Mouse (Mus musculus): Measurements from ENCODE around the gene Zscan2. TPM values are rescaled to one million over a fixed set of nuclear protein-coding genes. Genes with fewer than 3 reads are reported as not detected.

Zscan2 gene
- polyA plus RNA-seq, 1 experiment from 2014 or later: 2.4 TPM

GRCm38 (mm10) chr7:80882830-80883505, 22.2 kb downstream of the Zscan2 start:
- ATAC-seq (replicated peaks; ENCODE audit: low FRiP score, low TSS enrichment, low read depth): peak; percentile 67

GRCm38 (mm10) chr7:80885666-80886065, 24.9 kb downstream of the Zscan2 start:
- H3K27ac ChIP-seq (ENCODE audit: low read depth): no peak overlapping the region
- H3K36me3 ChIP-seq (ENCODE audit: control insufficient read depth, insufficient read depth, low read length): peaks cover 6% of the 10 kb centered on the region; the same call in 1 of the 2 replicates
- DNase-seq (ENCODE audit: low spot score) (no peak), ATAC-seq (replicated peaks; ENCODE audit: low FRiP score, low TSS enrichment, low read depth) (no peak)
- H3K4me1 ChIP-seq (replicated peaks; ENCODE audit: control insufficient read depth, insufficient read depth, low read length): peaks cover 7% of the 10 kb centered on the region; the same call in 1 of the 2 replicates
- no peak overlapping the region for H3K4me3 ChIP-seq (ENCODE audit: low read depth, low read length)
- 30% methylated on average over 1 of the region's 1 CpGs for WGBS
- H3K9me3 ChIP-seq (ENCODE audit: control insufficient read depth, low read length): no peaks in the 10 kb centered on the region
- no peak overlapping the region for H3K9ac ChIP-seq (ENCODE audit: low read length)
- H3K4me2 ChIP-seq (ENCODE audit: low read length): no peak overlapping the region
- H3K27me3 ChIP-seq (replicated peaks; ENCODE audit: control insufficient read depth, insufficient read depth, low read length): no peaks in the 10 kb centered on the region

More at GRCm38 (mm10) chr7:80882830-80883505, 22.2 kb downstream of the Zscan2 start:
- Histone ChIP-seq H3K36me3 (ENCODE audit: control insufficient read depth, insufficient read depth, low read length) (peaks cover 2% of the 10 kb centered on the region; the same call in 1 of the 2 replicates), H3K4me3 (ENCODE audit: low read depth, low read length) (0 out of 2 replicates have a peak overlapping the region, but pooled peaks have one; percentile 4), H3K4me2 (ENCODE audit: low read length) (peak overlapping the region; percentile 36), H3K4me1 (replicated peaks; ENCODE audit: control insufficient read depth, insufficient read depth, low read length) (no peaks in the 10 kb centered on the region), H3K9ac (ENCODE audit: low read length) (no peak overlapping the region), H3K27ac (ENCODE audit: low read depth) (no peak overlapping the region), H3K9me3 (ENCODE audit: control insufficient read depth, low read length) (no peaks in the 10 kb centered on the region), H3K27me3 (replicated peaks; ENCODE audit: control insufficient read depth, insufficient read depth, low read length) (no peaks in the 10 kb centered on the region)
- 19% methylated on average over 14 of the region's 14 CpGs for WGBS
- peak; percentile 65 for DNase-seq (ENCODE audit: low spot score)

GRCm38 (mm10) chr7:80888595-80888994, 27.9 kb downstream of the Zscan2 start:
- no peak overlapping the region for H3K4me3 ChIP-seq (ENCODE audit: low read depth, low read length)
- WGBS: 69% methylated on average over 7 of the region's 7 CpGs
- ATAC-seq (replicated peaks; ENCODE audit: low FRiP score, low TSS enrichment, low read depth) (peak; percentile 22; the same call in 1 of the 2 replicates), DNase-seq (ENCODE audit: low spot score) (no peak)
- H3K9me3 ChIP-seq (ENCODE audit: control insufficient read depth, low read length): no peaks in the 10 kb centered on the region
- no peak overlapping the region for H3K4me2 ChIP-seq (ENCODE audit: low read length)
- no peak overlapping the region for H3K9ac ChIP-seq (ENCODE audit: low read length)
- peak overlapping the region; percentile 43; the same call in 1 of the 2 replicates for H3K27ac ChIP-seq (ENCODE audit: low read depth)
- peaks cover 35% of the 10 kb centered on the region for H3K36me3 ChIP-seq (ENCODE audit: control insufficient read depth, insufficient read depth, low read length)
- peaks cover 7% of the 10 kb centered on the region; the same call in 1 of the 2 replicates for H3K4me1 ChIP-seq (replicated peaks; ENCODE audit: control insufficient read depth, insufficient read depth, low read length)
- no peaks in the 10 kb centered on the region for H3K27me3 ChIP-seq (replicated peaks; ENCODE audit: control insufficient read depth, insufficient read depth, low read length)

GRCm38 (mm10) chr7:80889021-80889511, 28.3 kb downstream of the Zscan2 start:
- no peak overlapping the region for H3K9ac ChIP-seq (ENCODE audit: low read length)
- no peaks in the 10 kb centered on the region for H3K9me3 ChIP-seq (ENCODE audit: control insufficient read depth, low read length)
- H3K27ac ChIP-seq (ENCODE audit: low read depth): peak overlapping the region; percentile 43
- no peak overlapping the region for H3K4me2 ChIP-seq (ENCODE audit: low read length)
- no peak overlapping the region for H3K4me3 ChIP-seq (ENCODE audit: low read depth, low read length)
- peak; percentile 75 for ATAC-seq (replicated peaks; ENCODE audit: low FRiP score, low TSS enrichment, low read depth)
- 40% methylated on average over 9 of the region's 9 CpGs for WGBS
- H3K36me3 ChIP-seq (ENCODE audit: control insufficient read depth, insufficient read depth, low read length): peaks cover 40% of the 10 kb centered on the region
- peak; percentile 77 for DNase-seq (ENCODE audit: low spot score)
- no peaks in the 10 kb centered on the region for H3K27me3 ChIP-seq (replicated peaks; ENCODE audit: control insufficient read depth, insufficient read depth, low read length)
- peaks cover 7% of the 10 kb centered on the region; the same call in 1 of the 2 replicates for H3K4me1 ChIP-seq (replicated peaks; ENCODE audit: control insufficient read depth, insufficient read depth, low read length)

GRCm38 (mm10) chr7:80889841-80890241, 29.1 kb downstream of the Zscan2 start:
- H3K4me3 ChIP-seq (ENCODE audit: low read depth, low read length): no peak overlapping the region
- H3K9ac ChIP-seq (ENCODE audit: low read length): no peak overlapping the region
- peaks cover 48% of the 10 kb centered on the region for H3K36me3 ChIP-seq (ENCODE audit: control insufficient read depth, insufficient read depth, low read length)
- DNase-seq (ENCODE audit: low spot score) (no peak), ATAC-seq (replicated peaks; ENCODE audit: low FRiP score, low TSS enrichment, low read depth) (no peak)
- peak overlapping the region; percentile 43; the same call in 1 of the 2 replicates for H3K27ac ChIP-seq (ENCODE audit: low read depth)
- no peak overlapping the region for H3K4me2 ChIP-seq (ENCODE audit: low read length)
- no peaks in the 10 kb centered on the region for H3K27me3 ChIP-seq (replicated peaks; ENCODE audit: control insufficient read depth, insufficient read depth, low read length)
- peaks cover 7% of the 10 kb centered on the region; the same call in 1 of the 2 replicates for H3K4me1 ChIP-seq (replicated peaks; ENCODE audit: control insufficient read depth, insufficient read depth, low read length)
- H3K9me3 ChIP-seq (ENCODE audit: control insufficient read depth, low read length): no peaks in the 10 kb centered on the region
- 73% methylated on average over 13 of the region's 13 CpGs for WGBS

GRCm38 (mm10) chr7:80893086-80893752, 32.5 kb downstream of the Zscan2 start:
- Histone ChIP-seq H3K36me3 (ENCODE audit: control insufficient read depth, insufficient read depth, low read length) (peaks cover 80% of the 10 kb centered on the region), H3K9ac (ENCODE audit: low read length) (no peak overlapping the region), H3K9me3 (ENCODE audit: control insufficient read depth, low read length) (no peaks in the 10 kb centered on the region), H3K4me2 (ENCODE audit: low read length) (no peak overlapping the region), H3K4me1 (replicated peaks; ENCODE audit: control insufficient read depth, insufficient read depth, low read length) (peaks cover 7% of the 10 kb centered on the region; the same call in 1 of the 2 replicates), H3K4me3 (ENCODE audit: low read depth, low read length) (no peak overlapping the region), H3K27ac (ENCODE audit: low read depth) (no peak overlapping the region), H3K27me3 (replicated peaks; ENCODE audit: control insufficient read depth, insufficient read depth, low read length) (no peaks in the 10 kb centered on the region)
- ATAC-seq (replicated peaks; ENCODE audit: low FRiP score, low TSS enrichment, low read depth): no peak
- WGBS: 89% methylated on average over 15 of the region's 15 CpGs
- no peak for DNase-seq (ENCODE audit: low spot score)

DNA sequence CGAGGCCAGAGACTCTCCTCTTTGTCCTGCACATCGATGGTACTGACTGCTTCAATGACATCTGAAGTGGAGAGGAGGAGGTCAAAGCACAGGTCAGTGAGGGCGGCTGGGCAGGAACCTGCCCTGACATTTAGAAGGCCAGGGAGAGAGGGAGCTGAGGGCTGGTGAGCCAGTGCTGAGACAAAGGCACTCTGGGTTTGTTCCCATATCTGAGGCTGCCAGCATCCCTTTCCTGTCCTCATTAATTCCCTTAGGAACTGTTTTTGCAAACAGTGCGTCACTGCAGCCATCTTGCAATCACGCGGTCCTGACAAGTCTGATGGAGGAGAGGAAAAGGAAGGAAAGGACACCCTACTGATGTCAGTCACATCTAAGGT, 33.0 kb downstream of the Zscan2 start:
- Histone ChIP-seq H3K4me2 (ENCODE audit: low read length) (no peak overlapping the region), H3K4me1 (replicated peaks; ENCODE audit: control insufficient read depth, insufficient read depth, low read length) (peaks cover 7% of the 10 kb centered on the region; the same call in 1 of the 2 replicates), H3K4me3 (ENCODE audit: low read depth, low read length) (no peak overlapping the region), H3K9me3 (ENCODE audit: control insufficient read depth, low read length) (no peaks in the 10 kb centered on the region), H3K36me3 (ENCODE audit: control insufficient read depth, insufficient read depth, low read length) (peaks cover 85% of the 10 kb centered on the region), H3K9ac (ENCODE audit: low read length) (no peak overlapping the region), H3K27ac (ENCODE audit: low read depth) (no peak overlapping the region), H3K27me3 (replicated peaks; ENCODE audit: control insufficient read depth, insufficient read depth, low read length) (no peaks in the 10 kb centered on the region)
- ATAC-seq (replicated peaks; ENCODE audit: low FRiP score, low TSS enrichment, low read depth) (no peak), DNase-seq (ENCODE audit: low spot score) (no peak)
- 81% methylated on average over 6 of the region's 6 CpGs for WGBS

DNA sequence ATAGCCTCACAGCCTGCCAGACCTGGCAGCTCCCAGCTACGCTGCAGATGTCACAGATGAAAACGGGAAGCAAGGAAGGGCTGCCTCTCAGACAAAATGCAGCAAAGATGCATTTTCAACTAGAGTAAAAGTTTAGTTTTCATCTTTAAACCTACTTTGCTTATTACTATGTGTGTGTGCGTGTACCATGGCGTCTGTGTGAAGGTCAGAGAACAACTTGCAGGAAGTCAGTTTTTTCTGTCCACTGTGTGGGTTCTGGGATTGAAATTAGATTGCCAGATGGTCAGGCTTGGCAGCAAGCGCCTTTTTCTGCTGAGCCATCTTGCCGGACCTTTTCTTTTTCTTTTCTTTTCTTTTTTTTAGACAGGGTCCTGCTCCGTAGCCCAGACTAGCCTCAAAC, 33.5 kb downstream of the Zscan2 start:
- Histone ChIP-seq H3K9me3 (ENCODE audit: control insufficient read depth, low read length) (no peaks in the 10 kb centered on the region), H3K4me1 (replicated peaks; ENCODE audit: control insufficient read depth, insufficient read depth, low read length) (peaks cover 5% of the 10 kb centered on the region; the same call in 1 of the 2 replicates), H3K36me3 (ENCODE audit: control insufficient read depth, insufficient read depth, low read length) (peaks cover 85% of the 10 kb centered on the region), H3K27ac (ENCODE audit: low read depth) (no peak overlapping the region), H3K27me3 (replicated peaks; ENCODE audit: control insufficient read depth, insufficient read depth, low read length) (no peaks in the 10 kb centered on the region), H3K4me2 (ENCODE audit: low read length) (no peak overlapping the region), H3K4me3 (ENCODE audit: low read depth, low read length) (no peak overlapping the region), H3K9ac (ENCODE audit: low read length) (no peak overlapping the region)
- DNase-seq (ENCODE audit: low spot score) (no peak), ATAC-seq (replicated peaks; ENCODE audit: low FRiP score, low TSS enrichment, low read depth) (no peak)
- WGBS: 87% methylated on average over 7 of the region's 7 CpGs

Measured in intestine, embryonic 14.5 days (tissue).